Mouse (Mus musculus) left cerebral cortex, adult 9 months (tissue): ENCODE measurements around the gene Rgs19.

Experiments
- DNase-seq, 2 experiments: peaks; one replicate each; pipeline ENCODE4 v3.0.0; 2022; ENCODE audit warnings: low spot score in 2 of 2

The Rgs19 gene

DNA sequence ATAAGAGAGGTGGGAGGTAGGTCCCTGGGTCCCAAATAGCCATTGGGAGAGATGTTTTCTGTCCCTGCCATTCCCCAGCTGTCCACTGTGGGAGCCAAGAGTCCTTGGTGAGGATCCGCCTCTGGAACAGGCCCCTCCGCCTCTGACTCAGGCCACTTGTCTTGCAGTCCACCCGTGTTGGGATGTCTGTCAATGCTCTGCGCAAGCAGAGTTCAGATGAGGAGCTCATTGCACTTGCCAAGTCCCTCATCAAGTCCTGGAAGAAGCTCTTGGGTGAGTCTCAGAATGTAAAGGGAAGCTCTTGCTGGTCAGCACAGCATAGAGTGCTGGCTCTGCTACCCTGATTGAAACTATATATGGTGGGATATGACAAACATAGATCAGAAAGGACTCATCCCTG lies 10.4 kb downstream of the Rgs19 start:
- no peak for DNase-seq

GRCm38 (mm10) chr2:181681978-181682377 lies 11.8 kb downstream of the Rgs19 start:
- DNase-seq = no peak

DNA sequence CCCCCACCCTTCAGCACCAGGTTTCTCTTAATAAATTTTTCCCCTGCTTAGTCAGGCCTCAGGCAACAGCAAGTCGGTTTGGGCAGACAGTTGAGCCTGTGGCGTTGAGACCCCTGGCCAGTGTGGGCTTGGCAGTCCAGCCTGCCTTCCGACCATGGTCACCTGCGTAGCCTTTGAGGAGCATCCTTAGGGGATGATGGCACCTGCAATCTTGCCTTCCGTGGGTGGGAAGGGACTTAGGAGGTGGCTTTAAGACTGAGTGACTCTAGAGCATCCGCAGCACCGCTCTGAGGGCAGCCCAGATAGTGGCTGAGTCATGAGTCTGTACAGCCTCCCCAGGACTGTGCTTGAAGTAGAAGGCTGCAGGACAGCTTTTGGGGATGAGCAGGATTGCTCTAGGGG lies 13.1 kb downstream of the Rgs19 start:
- no peak for DNase-seq

DNA sequence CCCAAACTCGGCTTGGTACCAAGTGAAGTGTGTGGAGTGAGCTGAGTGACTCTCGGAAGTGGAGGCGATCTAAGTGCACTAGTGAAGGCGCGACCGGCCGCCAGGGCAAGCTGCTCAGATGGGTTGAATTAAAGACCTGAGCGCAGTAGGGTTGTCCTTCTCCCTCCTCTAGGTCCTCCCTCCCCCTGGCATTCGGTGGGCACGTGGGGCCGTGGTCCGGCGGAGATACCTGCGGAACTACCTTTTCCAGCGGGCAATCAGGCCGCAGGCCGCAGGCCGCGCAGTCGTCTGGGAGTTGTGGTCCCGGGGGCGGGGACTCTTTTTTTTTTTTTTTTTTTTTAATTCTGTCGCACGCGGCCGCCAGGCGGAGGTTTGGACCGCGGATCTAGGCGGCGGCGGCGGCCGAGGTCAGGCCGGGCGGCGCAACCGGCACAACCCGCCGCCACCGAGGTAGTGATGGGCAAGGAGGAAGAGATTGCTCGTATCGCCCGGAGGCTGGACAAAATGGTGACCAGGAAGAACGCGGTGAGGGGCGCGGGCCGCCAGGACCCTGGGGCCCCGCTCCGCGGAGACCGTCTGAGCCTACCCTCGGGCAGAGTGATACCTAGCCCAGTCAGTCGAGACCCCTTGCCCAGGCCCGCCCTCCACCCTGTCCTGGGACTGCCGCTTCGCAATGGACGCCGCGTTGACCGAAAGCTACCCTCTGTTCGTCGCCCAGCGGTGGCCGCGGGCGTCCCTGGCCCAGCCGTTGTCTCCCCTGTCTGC lies 13.6 kb downstream of the Rgs19 start, which contains the start of gene Tcea2:
Gene Tcea2 (plus strand): TSS at position 360 of the 765 bp plus-strand sequence.
- DNase-seq = peak in 1 of 2 experiments; percentile 72

- DNase-seq = peak; percentile 73 to 84
Observed at GRCm38 (mm10) chr2:181678780-181679179, 15.0 kb downstream of the Rgs19 start.

- DNase-seq = no peak
Observed at GRCm38 (mm10) chr2:181677755-181678098, 16.1 kb downstream of the Rgs19 start.

GRCm38 (mm10) chr2:181677096-181677754 lies 16.6 kb downstream of the Rgs19 start:
- DNase-seq = no peak

DNA sequence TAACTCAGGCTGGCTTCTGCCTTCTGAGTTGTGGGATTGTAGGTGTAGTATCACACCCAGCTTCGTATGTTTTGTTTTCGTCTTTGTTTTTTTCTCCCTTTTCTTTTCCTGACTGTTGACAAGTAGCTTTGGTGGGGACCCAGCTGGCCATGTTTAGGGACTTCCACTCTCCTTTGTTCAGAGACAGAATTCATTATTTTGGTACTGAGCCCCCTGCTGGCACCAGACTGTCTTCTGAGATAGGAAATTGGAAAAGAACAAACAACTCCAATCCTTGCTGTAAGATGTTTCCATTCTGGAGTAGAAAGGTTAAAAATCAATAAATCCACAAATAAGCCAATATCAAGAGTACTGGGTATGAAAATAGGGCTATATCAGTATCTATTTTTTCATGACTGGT lies 17.4 kb downstream of the Rgs19 start:
- DNase-seq = no peak

GRCm38 (mm10) chr2:181675454-181675853 lies 18.3 kb downstream of the Rgs19 start:
- peak in 1 of 2 experiments; percentile 38 for DNase-seq

GRCm38 (mm10) chr2:181674934-181675333 lies 18.8 kb downstream of the Rgs19 start:
- no peak for DNase-seq

DNA sequence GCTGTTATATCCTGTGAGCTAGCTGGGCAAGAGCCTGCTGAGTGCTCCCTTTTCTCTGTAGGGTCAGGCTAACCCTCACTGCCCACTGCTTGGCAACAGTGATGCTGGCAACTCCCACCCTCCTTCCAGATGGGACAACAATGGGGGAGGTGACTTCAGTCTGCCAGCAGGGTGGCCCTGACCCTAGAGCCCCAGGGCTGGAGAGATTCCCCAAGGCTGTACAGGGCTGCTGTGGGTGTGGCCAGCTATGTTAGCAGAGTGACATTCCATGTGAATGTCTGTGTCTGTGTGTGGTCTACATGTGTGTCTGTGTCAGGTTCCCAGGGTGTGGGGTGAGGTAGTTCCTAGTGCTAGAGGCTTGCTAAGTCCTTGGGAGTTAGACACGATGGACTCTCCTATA lies 20.3 kb downstream of the Rgs19 start:
- DNase-seq = no peak

DNA sequence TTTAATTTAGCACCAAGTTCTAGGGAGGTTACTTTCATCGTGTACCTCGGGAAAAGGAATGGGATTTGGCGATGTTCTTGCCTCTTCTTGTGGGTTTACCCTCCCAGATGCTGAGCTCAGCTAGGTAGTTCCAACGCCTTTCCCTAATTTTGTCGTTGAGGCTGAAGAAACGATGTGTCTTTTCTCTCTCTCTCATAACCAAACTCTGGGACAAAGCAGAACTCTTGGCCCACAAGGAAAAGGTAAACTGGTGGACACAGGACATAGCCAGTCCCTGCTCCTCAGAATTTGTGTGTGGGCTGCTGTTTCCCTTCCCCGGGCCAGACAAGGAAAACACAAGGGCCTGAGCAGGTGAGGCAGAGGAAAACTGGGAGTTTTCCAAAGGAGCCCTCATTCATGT lies 21.8 kb downstream of the Rgs19 start:
- DNase-seq = no peak

DNA sequence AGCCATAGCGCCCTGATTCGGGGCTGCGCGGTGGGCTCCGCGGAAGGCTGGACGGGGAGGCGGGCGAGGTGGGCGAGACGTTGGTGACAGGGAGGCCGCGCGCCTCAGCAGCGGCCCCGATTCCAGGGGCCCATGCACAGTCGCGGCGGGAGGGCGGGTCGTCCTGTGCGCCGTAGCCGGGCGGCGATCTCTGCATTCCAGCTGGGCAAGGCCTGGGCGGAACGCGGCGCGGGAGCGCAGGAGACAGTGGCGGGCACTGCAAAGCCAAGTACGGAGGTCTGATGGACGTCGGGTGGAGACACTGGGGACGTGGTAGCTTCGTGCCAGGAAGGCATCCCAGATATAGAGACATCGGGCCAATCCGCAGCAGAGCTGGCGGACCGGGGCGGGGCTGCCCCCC lies 22.5 kb downstream of the Rgs19 start, which contains the start of gene Sox18:
Gene Sox18 (minus strand): TSS at position 315 of the 400 bp plus-strand sequence.
- DNase-seq = no peak

DNA sequence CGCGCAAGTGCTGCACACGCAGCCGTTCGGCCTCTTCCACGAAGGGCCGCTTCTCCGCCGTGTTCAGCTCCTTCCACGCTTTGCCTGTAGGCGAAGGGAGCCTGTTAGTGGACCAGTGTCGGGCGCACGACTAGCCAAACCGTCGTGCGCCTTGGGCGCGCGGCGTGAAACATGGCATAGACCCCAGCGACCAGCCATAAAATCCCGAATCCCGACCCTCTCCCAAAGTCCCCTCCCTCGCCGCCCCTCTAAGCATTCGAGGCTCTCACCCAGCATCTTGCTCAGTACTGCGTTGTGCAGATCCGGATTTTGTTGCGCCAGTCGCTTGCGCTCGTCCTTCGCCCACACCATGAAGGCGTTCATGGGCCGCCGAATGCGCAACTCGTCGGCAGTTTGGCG lies 22.9 kb downstream of the Rgs19 start:
- DNase-seq = no peak

- DNase-seq = no peak
Observed at GRCm38 (mm10) chr2:181670285-181670912, 23.4 kb downstream of the Rgs19 start.

GRCm38 (mm10) chr2:181663298-181663630 lies 30.5 kb downstream of the Rgs19 start:
- no peak for DNase-seq

DNA sequence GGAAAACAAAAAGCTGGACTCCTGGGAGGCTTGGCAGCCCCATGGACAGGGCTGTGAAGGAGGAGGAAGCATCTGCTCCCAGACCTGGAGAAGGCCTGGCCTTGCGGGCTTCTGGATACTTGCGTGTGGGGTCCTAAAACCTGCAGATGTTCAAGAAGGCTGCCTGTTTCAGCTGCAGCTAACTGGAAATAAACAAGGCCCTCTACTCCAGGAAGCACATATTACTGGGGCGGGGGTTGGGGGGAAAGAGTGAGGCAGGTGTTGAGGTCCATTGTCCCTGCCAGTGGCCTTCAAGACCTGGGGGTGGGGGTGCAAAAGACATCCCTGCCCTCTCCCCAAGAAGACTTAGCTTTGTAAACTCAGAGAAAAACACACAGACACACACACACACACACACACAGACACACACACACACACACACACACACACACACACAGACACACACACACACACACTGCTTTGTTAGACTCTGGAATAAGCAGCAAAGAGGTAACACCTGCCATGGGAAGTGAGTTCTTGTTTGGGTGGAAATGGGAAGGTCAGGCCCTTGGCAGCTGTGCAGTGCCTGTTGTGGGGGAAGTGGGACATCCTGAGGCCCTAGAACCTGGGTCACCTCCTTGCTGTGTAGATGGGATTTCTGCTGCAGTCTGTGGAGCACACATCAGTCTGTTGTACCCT lies 31.0 kb downstream of the Rgs19 start:
- no peak for DNase-seq

DNA sequence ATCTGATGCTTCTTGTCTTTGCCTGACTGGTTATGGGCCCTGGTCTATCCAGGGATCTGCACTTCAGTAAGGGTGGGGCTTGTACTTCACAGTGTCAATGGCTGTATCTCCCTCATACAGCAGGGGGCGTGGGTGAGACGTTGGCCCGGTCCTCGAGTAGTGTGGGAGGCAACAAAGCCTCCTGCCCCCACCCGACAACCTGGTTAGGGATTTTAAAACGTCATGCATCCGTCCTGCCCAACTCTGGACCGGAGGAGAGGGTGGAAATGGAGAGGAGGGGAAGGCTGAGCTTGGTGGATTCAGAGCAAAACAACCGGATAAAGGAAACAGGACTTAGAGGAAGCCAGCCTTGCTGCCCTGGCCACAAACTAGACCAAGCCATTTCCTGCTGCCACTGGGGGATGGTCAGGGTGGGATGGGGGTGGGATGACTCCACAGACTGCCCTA lies 34.1 kb downstream of the Rgs19 start:
- DNase-seq = peak in 1 of 2 experiments; percentile 86

DNA sequence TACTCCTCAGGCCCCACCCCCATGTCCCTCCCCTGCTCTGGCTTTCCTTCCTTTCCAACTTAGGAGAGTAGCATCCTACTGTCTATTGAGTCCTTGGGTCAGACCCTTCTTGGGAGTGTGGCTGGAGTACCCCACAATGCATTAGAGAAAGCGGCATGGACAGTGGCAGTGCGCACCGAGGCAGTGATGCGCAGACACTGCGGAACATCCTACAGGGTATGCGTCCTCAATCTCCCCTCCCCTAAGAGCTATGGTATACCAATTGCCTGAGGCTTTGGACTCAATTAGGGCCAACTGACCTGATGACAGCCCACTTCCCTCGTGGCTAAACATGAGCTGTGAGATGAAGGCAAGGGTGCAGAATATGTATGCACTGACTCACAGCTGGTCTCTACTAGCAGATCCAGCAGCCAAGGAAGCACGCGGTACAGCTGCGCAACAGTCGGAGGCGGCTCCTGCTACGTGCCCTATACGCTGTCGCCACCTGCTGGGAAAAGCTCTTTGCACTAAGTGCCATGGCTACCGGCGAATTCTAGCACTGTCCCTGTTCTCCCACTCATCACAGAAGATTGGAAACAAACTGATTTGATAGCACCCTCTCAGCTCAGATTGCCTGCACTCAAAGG lies 34.7 kb downstream of the Rgs19 start:
- DNase-seq = peak in 1 of 2 experiments; percentile 78

- DNase-seq = no peak
Observed at GRCm38 (mm10) chr2:181658528-181658927, 35.2 kb downstream of the Rgs19 start.

DNA sequence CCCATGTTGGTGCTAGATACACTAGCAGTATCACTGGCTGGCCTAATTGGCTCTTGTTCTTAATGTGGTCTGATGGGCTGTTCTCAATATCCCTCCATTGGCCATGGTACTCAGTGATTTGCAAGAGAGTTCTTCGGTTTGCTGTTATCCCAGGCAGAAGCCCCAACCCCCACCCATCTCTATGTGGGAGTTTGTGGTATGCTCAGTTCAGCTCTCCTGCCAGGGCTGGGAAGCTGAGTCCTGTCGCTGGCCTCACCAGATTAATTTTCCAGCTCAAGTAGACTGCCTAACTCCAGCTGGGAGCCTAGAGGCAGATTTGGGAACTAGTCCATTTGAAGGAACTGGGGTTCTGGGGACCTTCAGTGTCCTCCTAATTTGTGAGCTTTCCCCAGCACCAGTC lies 36.3 kb downstream of the Rgs19 start:
- no peak for DNase-seq

DNA sequence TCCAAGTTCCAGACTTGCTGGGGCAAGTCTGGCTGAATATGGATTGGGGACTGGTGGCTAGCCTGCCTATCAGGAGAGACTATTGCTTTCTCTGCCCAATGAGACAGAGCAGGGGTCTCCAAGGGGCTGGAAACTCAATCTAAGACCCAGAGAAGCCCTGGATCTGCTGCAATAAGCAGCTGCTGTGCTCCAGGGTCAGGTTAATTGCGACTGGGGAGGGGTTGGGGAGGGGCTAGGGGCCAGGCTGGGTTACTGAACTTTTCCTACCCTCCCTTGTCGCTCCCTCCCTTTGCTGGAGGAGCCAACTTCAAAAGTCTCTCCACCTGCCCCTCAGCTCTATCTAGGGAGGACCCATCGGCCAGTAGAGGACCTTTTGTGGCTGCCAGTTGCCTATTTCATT lies 37.0 kb downstream of the Rgs19 start, which contains the start of gene Gm29797:
Gene Gm29797 (plus strand): TSS at position 301 of the 400 bp plus-strand sequence.
- DNase-seq = no peak
